Mouse (Mus musculus): Measurements from ENCODE around the gene Plpp7.

Gene Plpp7

GRCm38 (mm10) chr2:32095351-32096121, at the start of gene Plpp7:
TSS of gene Plpp7 (plus strand) at chr2:32095528.
- peak; percentile 96 for ATAC-seq (ENCODE audit: low TSS enrichment)

- ATAC-seq (ENCODE audit: low TSS enrichment) = no peak
These were observed 49.3 kb upstream of the Plpp7 start for GRCm38 (mm10) chr2:32046009-32046408.

GRCm38 (mm10) chr2:32047323-32047722, 48.0 kb upstream of the Plpp7 start:
- no peak for ATAC-seq (ENCODE audit: low TSS enrichment)

GRCm38 (mm10) chr2:32051791-32052190, 43.5 kb upstream of the Plpp7 start:
- no peak for ATAC-seq (ENCODE audit: low TSS enrichment)

GRCm38 (mm10) chr2:32052418-32052817, 42.9 kb upstream of the Plpp7 start:
- ATAC-seq (ENCODE audit: low TSS enrichment) = no peak

GRCm38 (mm10) chr2:32055357-32055965, 39.9 kb upstream of the Plpp7 start:
- ATAC-seq (ENCODE audit: low TSS enrichment) = no peak

- no peak for ATAC-seq (ENCODE audit: low TSS enrichment)
These were observed 38.8 kb upstream of the Plpp7 start for GRCm38 (mm10) chr2:32056524-32056923.

GRCm38 (mm10) chr2:32057360-32057759, 38.0 kb upstream of the Plpp7 start:
- peak; percentile 41; the same call in 1 of the 2 replicates for ATAC-seq (ENCODE audit: low TSS enrichment)

GRCm38 (mm10) chr2:32057794-32058193, 37.5 kb upstream of the Plpp7 start:
- ATAC-seq (ENCODE audit: low TSS enrichment) = no peak

GRCm38 (mm10) chr2:32058241-32058640, 37.1 kb upstream of the Plpp7 start:
- ATAC-seq (ENCODE audit: low TSS enrichment) = no peak

- no peak for ATAC-seq (ENCODE audit: low TSS enrichment)
These were observed 36.6 kb upstream of the Plpp7 start for GRCm38 (mm10) chr2:32058716-32059115.

- ATAC-seq (ENCODE audit: low TSS enrichment) = no peak
These were observed 35.7 kb upstream of the Plpp7 start for GRCm38 (mm10) chr2:32059613-32060012.

GRCm38 (mm10) chr2:32060228-32060805, 35.0 kb upstream of the Plpp7 start:
- ATAC-seq (ENCODE audit: low TSS enrichment) = no peak

GRCm38 (mm10) chr2:32061189-32061588, 34.1 kb upstream of the Plpp7 start:
- no peak for ATAC-seq (ENCODE audit: low TSS enrichment)

- no peak for ATAC-seq (ENCODE audit: low TSS enrichment)
These were observed 33.4 kb upstream of the Plpp7 start for GRCm38 (mm10) chr2:32061722-32062505.

GRCm38 (mm10) chr2:32062626-32063410, 32.5 kb upstream of the Plpp7 start:
- ATAC-seq (ENCODE audit: low TSS enrichment) = no peak

GRCm38 (mm10) chr2:32063451-32064151, 31.7 kb upstream of the Plpp7 start:
- ATAC-seq (ENCODE audit: low TSS enrichment) = no peak

GRCm38 (mm10) chr2:32064913-32065312, 30.4 kb upstream of the Plpp7 start:
- ATAC-seq (ENCODE audit: low TSS enrichment) = no peak

GRCm38 (mm10) chr2:32065371-32065791, 29.9 kb upstream of the Plpp7 start:
- no peak for ATAC-seq (ENCODE audit: low TSS enrichment)

- ATAC-seq (ENCODE audit: low TSS enrichment) = no peak
These were observed 29.3 kb upstream of the Plpp7 start for GRCm38 (mm10) chr2:32066005-32066404.

All from frontal cortex, adult (tissue).